Mouse (Mus musculus): ENCODE measurements at regions not wholly inside any gene's neighbourhood (a gene's known extent, or its start where the extent isn't known, plus 50 kb on each side); places are given as distances from the start of the nearest gene placed in this dataset.

DNA sequence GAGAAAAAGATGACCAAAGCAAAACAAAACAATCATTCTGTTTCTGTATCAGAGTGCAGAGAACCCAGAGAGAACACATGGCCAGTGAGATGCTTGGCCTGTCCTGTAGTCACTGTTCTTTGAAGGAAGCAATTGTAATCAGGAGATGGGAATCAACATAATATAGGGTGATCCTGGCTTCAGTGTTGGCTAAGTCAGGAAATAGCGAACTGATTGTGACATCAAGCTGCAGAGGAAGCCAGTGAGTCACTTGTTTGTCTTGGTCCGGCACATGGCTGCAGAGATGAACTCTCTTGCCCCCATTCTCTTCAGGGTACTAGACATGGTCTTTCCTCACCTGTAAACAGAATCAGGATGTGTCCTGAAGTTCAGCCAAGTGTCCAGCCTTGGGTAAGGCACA lies 273.3 kb upstream of the Thbs1 start:
- H3K36me3 ChIP-seq, result no peaks in the 10 kb centered on the region
- 19% methylated on average over 2 of the region's 2 CpGs for WGBS (ENCODE audit: insufficient replicate concordance)
- ATAC-seq (ENCODE audit: low read depth), result peak; percentile 57
- no peaks in the 10 kb centered on the region for H3K27me3 ChIP-seq
- no peak overlapping the region for H3K9ac ChIP-seq
- 0 out of 2 replicates have a peak, but pooled peaks cover 3% of the 10 kb centered on the region for H3K4me1 ChIP-seq (replicated peaks)
- no peak overlapping the region for H3K27ac ChIP-seq
- DNase-seq, result no peak
- no peak overlapping the region for H3K4me2 ChIP-seq
- no peak overlapping the region for H3K4me3 ChIP-seq (replicated peaks)
- H3K9me3 ChIP-seq (replicated peaks), result no peaks in the 10 kb centered on the region

DNA sequence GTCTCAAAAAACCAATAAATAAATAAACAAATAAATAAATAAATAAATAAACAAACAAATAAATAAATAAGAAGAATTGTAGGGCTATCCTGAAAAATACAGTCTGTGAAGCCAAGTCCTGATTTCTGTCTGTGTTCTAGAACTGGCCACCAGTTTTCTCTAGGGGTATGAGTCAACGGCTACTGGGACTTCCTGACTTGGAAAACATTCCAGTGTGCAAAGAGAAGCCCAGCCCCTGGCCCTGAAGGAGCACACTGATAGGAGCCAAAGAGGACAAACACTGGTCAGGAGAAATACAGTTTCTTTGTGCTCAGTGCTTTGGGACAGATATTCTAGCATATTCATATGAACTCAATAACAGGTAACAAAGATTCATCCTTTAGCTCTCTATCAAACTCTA lies 271.3 kb upstream of the Thbs1 start:
- Histone ChIP-seq H3K9ac (no peak overlapping the region), H3K27me3 (no peaks in the 10 kb centered on the region), H3K27ac (no peak overlapping the region), H3K4me1 (replicated peaks) (0 out of 2 replicates have a peak, but pooled peaks cover 3% of the 10 kb centered on the region), H3K4me3 (replicated peaks) (no peak overlapping the region), H3K9me3 (replicated peaks) (no peaks in the 10 kb centered on the region), H3K36me3 (no peaks in the 10 kb centered on the region), H3K4me2 (no peak overlapping the region)
- no peak for DNase-seq
- 55% methylated on average over 1 of the region's 1 CpGs for WGBS (ENCODE audit: insufficient replicate concordance)
- no peak for ATAC-seq (ENCODE audit: low read depth)

DNA sequence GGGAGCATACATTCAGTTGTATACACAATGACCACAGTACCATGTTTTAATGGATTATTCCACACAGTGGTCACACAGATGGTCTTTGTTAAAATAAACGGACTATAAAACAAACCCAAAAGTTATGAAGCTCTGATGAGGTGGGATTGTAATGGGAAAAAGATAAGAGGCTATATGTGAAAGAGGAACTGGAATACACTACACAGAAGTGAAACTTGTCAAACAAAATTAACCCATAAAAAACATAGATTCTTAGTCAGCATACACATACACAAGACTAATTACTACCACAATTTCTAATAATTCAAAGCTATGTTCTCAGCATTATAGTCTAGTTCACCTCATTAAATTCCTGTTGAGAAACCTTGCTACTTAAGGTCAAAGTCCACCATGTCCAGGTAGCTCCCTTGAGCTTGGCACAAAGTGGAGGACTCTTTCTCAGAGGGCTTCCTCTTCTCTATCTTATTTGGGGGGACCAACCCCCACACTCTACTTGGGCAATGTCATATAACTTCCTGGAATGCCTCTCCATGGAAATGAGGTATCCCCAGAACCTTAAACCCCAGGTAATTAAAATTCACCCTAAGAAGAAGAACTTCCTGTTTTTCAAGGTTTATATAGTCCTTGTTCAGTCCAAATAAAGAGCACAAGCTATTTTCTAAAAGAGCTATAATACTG lies 269.2 kb upstream of the Thbs1 start:
- no peaks in the 10 kb centered on the region for H3K9me3 ChIP-seq (replicated peaks)
- no peaks in the 10 kb centered on the region for H3K36me3 ChIP-seq
- 0 out of 2 replicates have a peak, but pooled peaks cover 3% of the 10 kb centered on the region for H3K4me1 ChIP-seq (replicated peaks)
- H3K9ac ChIP-seq, result no peak overlapping the region
- H3K4me3 ChIP-seq (replicated peaks), result no peak overlapping the region
- WGBS (ENCODE audit: insufficient replicate concordance), result 39% methylated on average over 1 of the region's 1 CpGs
- DNase-seq (no peak), ATAC-seq (ENCODE audit: low read depth) (no peak)
- no peak overlapping the region for H3K27ac ChIP-seq
- no peaks in the 10 kb centered on the region for H3K27me3 ChIP-seq
- no peak overlapping the region for H3K4me2 ChIP-seq

DNA sequence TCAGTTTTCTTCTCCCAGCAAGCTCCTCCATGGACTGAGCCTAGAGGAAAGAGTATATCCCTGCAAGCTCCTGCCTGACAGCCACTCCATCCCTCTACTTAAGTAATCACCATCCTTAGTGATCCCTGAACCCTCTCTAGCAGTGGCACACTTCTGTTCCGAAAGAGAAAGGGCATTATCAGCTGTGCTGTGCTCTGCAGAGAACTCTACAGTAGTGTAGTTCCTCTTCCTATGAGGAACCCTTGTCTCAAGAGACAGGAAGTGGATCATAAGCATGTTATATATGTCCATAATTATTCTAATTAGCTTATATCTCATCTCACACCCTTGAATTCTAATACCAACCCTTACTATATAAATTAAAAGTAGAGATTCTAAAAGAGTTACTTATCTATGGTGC lies 259.2 kb upstream of the Thbs1 start:
- H3K27me3 ChIP-seq, result no peaks in the 10 kb centered on the region
- H3K4me1 ChIP-seq (replicated peaks), result no peaks in the 10 kb centered on the region
- H3K4me2 ChIP-seq, result no peak overlapping the region
- H3K36me3 ChIP-seq, result no peaks in the 10 kb centered on the region
- 27% methylated on average over 1 of the region's 1 CpGs for WGBS (ENCODE audit: insufficient replicate concordance)
- DNase-seq (no peak), ATAC-seq (ENCODE audit: low read depth) (no peak)
- H3K4me3 ChIP-seq (replicated peaks), result no peak overlapping the region
- H3K9me3 ChIP-seq (replicated peaks), result no peaks in the 10 kb centered on the region
- no peak overlapping the region for H3K9ac ChIP-seq
- H3K27ac ChIP-seq, result no peak overlapping the region

DNA sequence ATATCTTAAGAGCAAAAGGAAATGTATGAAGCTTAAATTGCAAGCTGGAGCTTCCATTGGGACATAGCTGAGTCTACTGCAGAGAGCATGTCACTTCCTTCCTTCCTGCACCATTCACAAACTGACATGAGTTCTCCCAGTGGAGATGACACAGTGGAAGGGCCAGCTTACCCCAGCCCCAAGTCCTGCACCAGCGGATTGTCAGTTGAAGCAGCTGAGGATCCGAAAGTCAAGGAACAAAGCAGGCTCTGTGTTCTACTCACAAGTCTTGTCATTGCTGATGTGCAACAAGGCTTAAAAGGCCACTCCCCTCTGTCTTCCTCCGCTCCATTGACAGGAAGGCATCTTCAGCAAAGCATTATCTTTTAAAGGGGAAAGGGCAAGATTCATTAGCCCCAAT lies 249.4 kb upstream of the Thbs1 start:
- Histone ChIP-seq H3K9me3 (replicated peaks) (no peaks in the 10 kb centered on the region), H3K9ac (no peak overlapping the region), H3K36me3 (no peaks in the 10 kb centered on the region), H3K27ac (no peak overlapping the region), H3K4me2 (no peak overlapping the region), H3K4me1 (replicated peaks) (no peaks in the 10 kb centered on the region), H3K27me3 (no peaks in the 10 kb centered on the region), H3K4me3 (replicated peaks) (no peak overlapping the region)
- ATAC-seq (ENCODE audit: low read depth) (no peak), DNase-seq (no peak)
- 46% methylated on average over 3 of the region's 3 CpGs for WGBS (ENCODE audit: insufficient replicate concordance)

DNA sequence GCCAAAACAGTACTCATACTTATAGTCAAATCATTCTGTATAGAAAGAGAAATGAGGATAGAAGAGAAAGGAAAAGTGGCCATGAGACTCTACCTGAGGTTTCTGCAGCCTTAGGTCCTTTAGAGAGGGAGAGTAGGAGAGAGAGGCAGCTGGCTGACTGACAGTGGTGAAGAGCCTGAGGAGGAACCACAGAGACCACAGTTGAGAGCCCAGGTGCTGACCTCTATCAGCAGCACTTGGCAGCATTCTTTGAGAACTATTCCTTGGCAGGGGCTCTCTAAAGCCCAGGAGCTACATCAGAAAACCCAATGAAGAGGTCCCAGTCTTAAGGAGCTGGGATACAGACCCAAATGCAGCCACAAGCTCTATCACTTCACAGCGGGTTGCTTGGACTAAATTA lies 246.6 kb upstream of the Thbs1 start:
- no peaks in the 10 kb centered on the region for H3K9me3 ChIP-seq (replicated peaks)
- no peaks in the 10 kb centered on the region for H3K36me3 ChIP-seq
- no peak overlapping the region for H3K27ac ChIP-seq
- no peaks in the 10 kb centered on the region for H3K4me1 ChIP-seq (replicated peaks)
- no peak overlapping the region for H3K9ac ChIP-seq
- H3K4me3 ChIP-seq (replicated peaks), result no peak overlapping the region
- DNase-seq (no peak), ATAC-seq (ENCODE audit: low read depth) (no peak)
- H3K27me3 ChIP-seq, result no peaks in the 10 kb centered on the region
- WGBS (ENCODE audit: insufficient replicate concordance), result 63% methylated on average over 1 of the region's 1 CpGs
- no peak overlapping the region for H3K4me2 ChIP-seq

DNA sequence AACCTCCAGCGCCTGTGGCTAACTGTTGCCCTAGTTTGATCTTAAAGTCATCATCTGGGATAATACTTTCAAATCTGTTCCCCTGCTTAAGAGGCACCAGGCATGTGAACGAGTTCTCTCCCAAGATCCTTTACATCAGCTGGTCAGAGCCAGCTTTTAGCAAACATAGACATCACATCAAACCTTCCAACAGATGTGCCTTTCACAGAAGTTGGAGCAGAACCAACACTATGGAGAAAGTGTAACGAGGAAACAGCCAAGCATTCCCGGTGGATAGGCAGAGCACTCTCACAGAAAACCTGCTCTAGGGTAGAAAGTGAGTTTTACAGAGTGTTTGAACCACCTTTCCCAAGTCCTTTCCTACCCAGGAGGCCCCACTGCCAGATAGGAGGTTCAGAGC lies 244.7 kb upstream of the Thbs1 start:
- WGBS (ENCODE audit: insufficient replicate concordance), result 67% methylated on average over 4 of the region's 4 CpGs

DNA sequence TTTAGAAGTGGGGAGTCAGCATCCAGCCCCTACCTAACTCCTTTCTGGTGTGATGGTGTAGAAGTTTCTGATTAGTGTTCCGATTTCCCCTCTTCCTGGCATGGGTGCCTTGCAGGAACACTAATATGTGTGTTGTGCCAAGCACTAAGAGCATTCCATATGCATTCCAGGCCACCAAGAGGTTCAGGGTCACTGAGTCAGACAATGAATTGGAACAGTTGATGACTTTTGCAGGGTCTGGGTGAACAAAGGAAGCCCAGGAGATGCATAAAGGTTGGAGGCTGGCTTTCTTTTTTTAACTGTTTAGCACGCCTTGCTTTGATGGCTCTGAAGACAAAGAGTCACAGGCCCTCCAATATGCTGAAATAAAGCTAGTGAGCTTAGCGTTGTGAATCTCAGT lies 244.3 kb upstream of the Thbs1 start:
- H3K27me3 ChIP-seq, result no peaks in the 10 kb centered on the region
- WGBS (ENCODE audit: insufficient replicate concordance), result 54% methylated on average over 3 of the region's 3 CpGs
- H3K4me1 ChIP-seq (replicated peaks), result no peaks in the 10 kb centered on the region
- ATAC-seq (ENCODE audit: low read depth) (no peak), DNase-seq (no peak)
- H3K4me3 ChIP-seq (replicated peaks), result no peak overlapping the region
- H3K9me3 ChIP-seq (replicated peaks), result no peaks in the 10 kb centered on the region
- no peak overlapping the region for H3K4me2 ChIP-seq
- H3K36me3 ChIP-seq, result no peaks in the 10 kb centered on the region
- H3K9ac ChIP-seq, result no peak overlapping the region
- no peak overlapping the region for H3K27ac ChIP-seq

More for the DNA sequence above, 244.7 kb upstream of the Thbs1 start:
- no peaks in the 10 kb centered on the region for H3K27me3 ChIP-seq
- no peak overlapping the region for H3K27ac ChIP-seq
- H3K4me2 ChIP-seq, result no peak overlapping the region
- H3K9me3 ChIP-seq (replicated peaks), result no peaks in the 10 kb centered on the region
- no peak for ATAC-seq (ENCODE audit: low read depth)
- H3K9ac ChIP-seq, result no peak overlapping the region
- no peaks in the 10 kb centered on the region for H3K36me3 ChIP-seq
- H3K4me1 ChIP-seq (replicated peaks), result no peaks in the 10 kb centered on the region
- H3K4me3 ChIP-seq (replicated peaks), result no peak overlapping the region
- no peak for DNase-seq

DNA sequence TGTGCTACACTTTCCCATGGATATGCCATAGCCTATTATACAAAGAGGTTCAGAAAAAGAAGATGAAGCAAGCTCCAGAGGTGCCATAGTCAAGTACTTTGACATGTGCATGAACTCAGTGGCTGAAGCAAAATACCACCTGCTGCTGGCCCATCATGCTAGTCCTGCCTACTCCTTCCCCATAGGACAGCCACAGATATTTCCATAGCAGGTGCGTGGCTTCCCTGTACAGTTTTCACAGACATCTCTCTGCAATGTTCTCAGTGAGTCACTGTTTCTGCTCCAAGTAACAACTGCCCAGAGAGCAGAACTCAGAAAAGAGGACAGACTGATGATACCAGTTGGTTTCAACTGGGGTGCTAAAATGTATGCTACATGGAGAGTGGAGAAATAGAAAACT lies 242.8 kb upstream of the Thbs1 start:
- no peak for DNase-seq
- WGBS (ENCODE audit: insufficient replicate concordance), result 67% methylated on average over 1 of the region's 1 CpGs
- ATAC-seq (ENCODE audit: low read depth), result no peak

DNA sequence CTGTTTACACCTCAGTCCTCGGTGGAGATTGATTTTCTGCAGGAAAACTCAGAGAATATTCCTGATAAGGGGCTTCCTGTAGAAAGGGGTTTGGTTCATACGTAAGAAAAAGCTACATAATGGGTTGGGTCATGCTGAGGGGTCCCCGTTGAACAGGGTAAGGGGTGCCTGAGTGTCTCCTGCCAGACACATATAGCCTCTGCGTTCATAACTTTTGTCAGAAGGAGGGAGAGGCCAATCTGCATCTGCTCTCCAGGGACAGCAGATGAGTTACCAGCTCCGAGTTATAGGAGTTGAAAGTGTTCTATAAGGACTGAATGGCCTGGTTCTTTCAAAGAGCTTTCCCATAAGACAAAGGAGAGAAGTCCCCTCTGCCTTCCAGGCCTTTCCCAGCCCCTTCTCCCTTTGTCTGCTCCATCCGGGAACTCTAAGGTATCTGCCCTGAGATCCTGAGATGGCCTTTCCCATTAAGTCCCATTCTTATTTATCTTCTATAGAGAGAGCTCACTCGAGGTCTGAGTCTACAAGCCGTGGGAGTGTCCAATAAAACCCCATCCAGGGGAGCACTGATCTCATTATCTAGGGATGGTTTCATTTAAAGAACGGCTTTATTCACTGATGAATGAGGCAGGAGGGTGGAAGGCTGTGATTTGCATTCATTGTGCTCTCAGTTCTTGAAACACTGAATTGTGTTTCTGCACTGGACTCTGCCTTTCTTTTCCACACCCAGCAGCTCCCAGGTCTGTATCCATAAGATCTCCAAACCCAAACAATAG lies 240.0 kb upstream of the Thbs1 start:
- Histone ChIP-seq H3K27ac (no peak overlapping the region), H3K27me3 (no peaks in the 10 kb centered on the region), H3K4me2 (no peak overlapping the region), H3K4me1 (replicated peaks) (no peaks in the 10 kb centered on the region), H3K4me3 (replicated peaks) (no peak overlapping the region), H3K36me3 (no peaks in the 10 kb centered on the region), H3K9ac (no peak overlapping the region), H3K9me3 (replicated peaks) (no peaks in the 10 kb centered on the region)
- 44% methylated on average over 9 of the region's 9 CpGs for WGBS (ENCODE audit: insufficient replicate concordance)
- DNase-seq (no peak), ATAC-seq (ENCODE audit: low read depth) (no peak)

More for the DNA sequence above, 242.8 kb upstream of the Thbs1 start:
- Histone ChIP-seq H3K4me3 (replicated peaks) (no peak overlapping the region), H3K9me3 (replicated peaks) (no peaks in the 10 kb centered on the region), H3K27me3 (no peaks in the 10 kb centered on the region), H3K36me3 (no peaks in the 10 kb centered on the region), H3K27ac (no peak overlapping the region), H3K4me1 (replicated peaks) (no peaks in the 10 kb centered on the region), H3K4me2 (no peak overlapping the region), H3K9ac (no peak overlapping the region)

DNA sequence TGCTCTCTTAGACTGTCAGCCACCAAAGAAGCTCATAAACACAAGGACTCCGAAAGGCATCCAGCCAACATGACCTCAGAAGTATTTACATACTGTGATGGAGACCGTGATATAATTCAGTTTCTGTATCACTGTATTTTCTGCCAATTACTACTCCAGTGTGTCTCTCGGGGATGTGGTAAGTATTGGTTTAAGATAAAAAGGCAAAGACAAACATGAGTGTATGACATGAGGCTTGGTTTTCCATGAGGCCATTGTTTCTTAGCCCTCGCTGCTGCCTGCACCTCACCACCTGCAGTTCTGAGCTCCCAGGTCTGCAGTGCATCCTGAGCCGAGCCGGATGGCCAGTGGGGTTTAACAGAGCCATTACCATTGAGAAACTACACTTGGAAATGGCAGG lies 233.9 kb upstream of the Thbs1 start:
- no peaks in the 10 kb centered on the region for H3K36me3 ChIP-seq
- DNase-seq, result no peak
- H3K4me1 ChIP-seq (replicated peaks), result no peaks in the 10 kb centered on the region
- ATAC-seq (ENCODE audit: low read depth), result no peak
- WGBS (ENCODE audit: insufficient replicate concordance), result 60% methylated on average over 6 of the region's 6 CpGs
- H3K4me3 ChIP-seq (replicated peaks), result no peak overlapping the region
- no peak overlapping the region for H3K9ac ChIP-seq
- H3K27ac ChIP-seq, result no peak overlapping the region
- no peak overlapping the region for H3K4me2 ChIP-seq
- H3K27me3 ChIP-seq, result no peaks in the 10 kb centered on the region
- H3K9me3 ChIP-seq (replicated peaks), result no peaks in the 10 kb centered on the region

DNA sequence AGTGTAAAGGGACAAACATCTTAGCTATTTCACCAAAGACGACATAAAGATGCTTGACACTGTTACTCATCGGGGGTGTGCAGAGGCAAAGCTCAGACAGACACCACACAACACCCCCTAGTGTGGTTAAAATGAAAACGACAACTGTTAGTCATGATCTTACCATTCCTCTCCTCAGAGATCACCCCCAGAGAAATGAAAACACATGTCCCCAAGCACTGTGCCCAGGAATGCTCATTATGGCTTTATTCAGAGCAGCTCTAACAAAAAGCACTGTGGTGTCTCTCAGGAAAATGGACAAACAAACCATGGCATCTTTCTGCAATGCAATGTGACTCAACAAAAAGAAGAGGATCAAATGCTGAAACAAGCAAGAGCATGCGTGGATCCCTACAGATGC lies 229.5 kb upstream of the Thbs1 start:
- 65% methylated on average over 4 of the region's 4 CpGs for WGBS (ENCODE audit: insufficient replicate concordance)
- Histone ChIP-seq H3K36me3 (no peaks in the 10 kb centered on the region), H3K9ac (no peak overlapping the region), H3K27me3 (no peaks in the 10 kb centered on the region), H3K4me3 (replicated peaks) (no peak overlapping the region), H3K4me2 (no peak overlapping the region), H3K27ac (no peak overlapping the region), H3K4me1 (replicated peaks) (no peaks in the 10 kb centered on the region), H3K9me3 (replicated peaks) (no peaks in the 10 kb centered on the region)
- DNase-seq (no peak), ATAC-seq (ENCODE audit: low read depth) (no peak)
